Mouse (Mus musculus): ENCODE measurements at regions not wholly inside any gene's neighbourhood (a gene's known extent, or its start where the extent isn't known, plus 50 kb on each side); places are given as distances from the start of the nearest gene placed in this dataset.

GRCm38 (mm10) chr6:127375711-127376199 is 70.9 kb upstream of the Parp11 start:
- 0 out of 2 replicates have a peak, but pooled peaks cover 2% of the 10 kb centered on the region for H3K4me1 ChIP-seq (replicated peaks; ENCODE audit: control insufficient read depth, insufficient read depth)
- H3K36me3 ChIP-seq (ENCODE audit: control insufficient read depth, insufficient read depth, low read length) = no peaks in the 10 kb centered on the region
- no peak for TF ChIP-seq CTCF (IDR thresholded peaks at IDR 0.05; ENCODE audit: low read depth)
- TF ChIP-seq EP300 (optimal IDR thresholded peaks at IDR 0.05) = no peak
- WGBS = 44% methylated on average over 8 of the region's 8 CpGs
- peak; percentile 34 for DNase-seq (ENCODE audit: low spot score)
- H3K27me3 ChIP-seq (ENCODE audit: control insufficient read depth, insufficient read depth, low read length) = no peaks in the 10 kb centered on the region
- no peak overlapping the region for H3K4me3 ChIP-seq (ENCODE audit: low read depth, low read length)
- H3K9me3 ChIP-seq (ENCODE audit: control insufficient read depth, low read length) = no peaks in the 10 kb centered on the region
- no peak overlapping the region for H3K4me2 ChIP-seq (replicated peaks; ENCODE audit: low read depth)
- H3K9ac ChIP-seq (ENCODE audit: low read length) = no peak overlapping the region
- no peak overlapping the region for H3K27ac ChIP-seq (replicated peaks)
- ATAC-seq (ENCODE audit: low FRiP score, low TSS enrichment) = peak; percentile 79

DNA sequence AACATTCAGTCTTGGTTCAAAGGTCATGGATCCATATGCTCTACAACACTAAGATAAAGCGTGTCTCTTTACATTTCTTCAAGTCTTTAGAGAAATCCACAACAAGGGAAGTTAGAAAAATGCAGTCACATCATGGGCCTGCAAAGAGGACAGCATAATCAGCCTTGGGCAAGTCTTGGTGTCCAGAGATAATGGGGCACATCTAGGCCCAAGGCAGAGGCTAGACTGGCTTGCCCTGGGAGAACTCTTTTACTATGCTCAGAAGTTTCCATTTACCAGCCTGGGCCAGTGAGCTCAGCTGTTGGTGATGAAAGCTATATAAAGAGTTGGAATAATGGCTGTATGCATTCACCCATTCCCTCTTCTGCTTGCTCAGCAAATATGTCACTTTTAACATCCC is 67.9 kb upstream of the Parp11 start:
- Histone ChIP-seq H3K4me3 (ENCODE audit: low read depth, low read length) (no peak overlapping the region), H3K27me3 (ENCODE audit: control insufficient read depth, insufficient read depth, low read length) (no peaks in the 10 kb centered on the region), H3K9ac (ENCODE audit: low read length) (no peak overlapping the region), H3K36me3 (ENCODE audit: control insufficient read depth, insufficient read depth, low read length) (no peaks in the 10 kb centered on the region), H3K9me3 (ENCODE audit: control insufficient read depth, low read length) (no peaks in the 10 kb centered on the region), H3K4me2 (replicated peaks; ENCODE audit: low read depth) (no peak overlapping the region), H3K4me1 (replicated peaks; ENCODE audit: control insufficient read depth, insufficient read depth) (0 out of 2 replicates have a peak, but pooled peaks cover 2% of the 10 kb centered on the region), H3K27ac (replicated peaks) (no peak overlapping the region)
- TF ChIP-seq CTCF (IDR thresholded peaks at IDR 0.05; ENCODE audit: low read depth) (no peak), EP300 (optimal IDR thresholded peaks at IDR 0.05) (no peak)
- WGBS = 90% methylated on average over 1 of the region's 1 CpGs
- no peak for ATAC-seq (ENCODE audit: low FRiP score, low TSS enrichment)
- DNase-seq (ENCODE audit: low spot score) = no peak

GRCm38 (mm10) chr6:127379511-127379910 is 67.1 kb upstream of the Parp11 start:
- Histone ChIP-seq H3K27ac (replicated peaks) (no peak overlapping the region), H3K4me1 (replicated peaks; ENCODE audit: control insufficient read depth, insufficient read depth) (0 out of 2 replicates have a peak, but pooled peaks cover 2% of the 10 kb centered on the region), H3K4me3 (ENCODE audit: low read depth, low read length) (no peak overlapping the region), H3K9me3 (ENCODE audit: control insufficient read depth, low read length) (no peaks in the 10 kb centered on the region), H3K4me2 (replicated peaks; ENCODE audit: low read depth) (no peak overlapping the region), H3K36me3 (ENCODE audit: control insufficient read depth, insufficient read depth, low read length) (no peaks in the 10 kb centered on the region), H3K27me3 (ENCODE audit: control insufficient read depth, insufficient read depth, low read length) (no peaks in the 10 kb centered on the region), H3K9ac (ENCODE audit: low read length) (no peak overlapping the region)
- peak; percentile 63 for DNase-seq (ENCODE audit: low spot score)
- WGBS = 7% methylated on average over 4 of the region's 4 CpGs
- TF ChIP-seq CTCF (IDR thresholded peaks at IDR 0.05; ENCODE audit: low read depth) (peak; percentile 83), EP300 (optimal IDR thresholded peaks at IDR 0.05) (no peak)
- ATAC-seq (ENCODE audit: low FRiP score, low TSS enrichment) = peak; percentile 64; the same call in 1 of the 2 replicates

DNA sequence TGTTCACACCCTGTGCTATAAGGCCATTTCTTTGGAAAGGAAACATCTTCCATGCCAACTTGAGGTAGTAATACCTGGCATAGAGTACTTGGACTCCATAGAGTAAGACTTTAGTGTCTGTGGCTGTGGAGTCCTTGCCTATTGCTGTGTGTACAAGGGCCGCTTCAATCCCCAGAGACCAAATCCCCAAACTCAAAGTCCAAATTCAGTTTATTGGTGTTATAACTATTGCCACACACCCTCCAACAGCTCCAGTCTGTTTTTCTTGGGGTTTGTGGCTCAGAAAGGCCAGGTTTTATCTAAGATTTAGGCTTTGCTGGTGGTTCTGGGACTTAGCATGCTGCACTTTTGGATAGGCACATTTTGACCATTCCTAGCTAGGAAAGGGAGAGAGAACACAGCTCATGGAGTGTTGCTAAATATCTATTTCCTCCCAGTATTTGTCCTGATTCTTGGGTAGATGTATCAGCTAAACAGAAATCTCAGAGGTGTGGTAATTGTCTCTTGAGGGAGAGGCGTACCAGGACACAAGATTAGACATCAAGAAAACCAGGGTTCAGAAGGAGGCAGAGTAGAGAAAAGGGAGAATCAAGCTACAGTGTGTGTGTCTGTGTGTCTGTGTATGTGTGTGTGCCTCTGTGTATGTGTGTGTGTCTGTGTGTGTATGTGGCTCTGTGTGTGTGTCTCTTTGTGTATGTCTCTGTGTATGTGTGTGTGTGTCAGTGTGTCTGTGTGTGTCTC is 65.3 kb upstream of the Parp11 start:
- H3K9ac ChIP-seq (ENCODE audit: low read length) = no peak overlapping the region
- no peak for ATAC-seq (ENCODE audit: low FRiP score, low TSS enrichment)
- 82% methylated on average over 2 of the region's 2 CpGs for WGBS

DNA sequence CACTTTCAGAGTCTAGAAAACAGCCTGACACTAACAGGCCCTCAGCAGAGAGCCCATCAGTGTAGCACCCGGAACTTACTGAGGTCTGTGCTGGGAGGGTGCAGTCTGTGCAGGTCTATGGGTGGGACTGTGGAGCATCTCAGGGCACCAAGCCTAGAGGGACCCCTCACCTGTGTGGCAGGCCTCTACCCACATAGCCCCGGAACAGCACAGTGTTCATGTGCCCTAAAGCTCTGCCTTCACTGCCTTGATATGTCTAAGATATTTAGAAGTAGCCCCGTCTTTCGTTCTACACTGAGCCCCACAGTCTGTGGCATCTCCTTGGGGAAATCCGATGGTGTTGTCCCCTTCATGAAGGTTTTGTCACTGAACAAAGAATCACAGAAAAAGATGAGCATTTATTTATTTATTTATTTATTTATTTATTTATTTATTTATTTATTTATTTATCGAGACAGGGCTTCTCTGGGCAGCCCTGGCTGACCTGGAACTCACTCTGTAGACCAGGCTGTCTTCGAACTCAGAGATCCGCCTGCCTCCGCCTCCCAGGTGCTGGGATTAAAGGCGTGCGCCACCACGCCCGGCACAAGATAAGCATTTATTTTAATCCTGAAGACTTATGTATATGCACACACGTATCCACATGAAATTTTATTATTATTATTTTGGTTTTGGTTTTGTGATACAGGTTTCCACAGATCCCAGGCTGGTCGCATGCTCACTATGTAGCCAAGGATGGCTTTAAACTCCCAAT is 55.2 kb upstream of the Parp11 start:
- no peak for ATAC-seq (ENCODE audit: low FRiP score, low TSS enrichment)
- Histone ChIP-seq H3K4me1 (replicated peaks; ENCODE audit: control insufficient read depth, insufficient read depth) (no peaks in the 10 kb centered on the region), H3K9me3 (ENCODE audit: control insufficient read depth, low read length) (no peaks in the 10 kb centered on the region), H3K4me2 (replicated peaks; ENCODE audit: low read depth) (no peak overlapping the region), H3K9ac (ENCODE audit: low read length) (no peak overlapping the region), H3K36me3 (ENCODE audit: control insufficient read depth, insufficient read depth, low read length) (no peaks in the 10 kb centered on the region), H3K4me3 (ENCODE audit: low read depth, low read length) (no peak overlapping the region), H3K27ac (replicated peaks) (no peak overlapping the region), H3K27me3 (ENCODE audit: control insufficient read depth, insufficient read depth, low read length) (no peaks in the 10 kb centered on the region)
- no peak for DNase-seq (ENCODE audit: low spot score)
- 86% methylated on average over 15 of the region's 15 CpGs for WGBS
- TF ChIP-seq EP300 (optimal IDR thresholded peaks at IDR 0.05) = no peak
- no peak for TF ChIP-seq CTCF (IDR thresholded peaks at IDR 0.05; ENCODE audit: low read depth)

More for the DNA sequence above, 65.3 kb upstream of the Parp11 start:
- DNase-seq (ENCODE audit: low spot score) = no peak
- TF ChIP-seq EP300 (optimal IDR thresholded peaks at IDR 0.05) = no peak
- TF ChIP-seq CTCF (IDR thresholded peaks at IDR 0.05; ENCODE audit: low read depth) = no peak
- no peak overlapping the region for H3K27ac ChIP-seq (replicated peaks)
- no peaks in the 10 kb centered on the region for H3K36me3 ChIP-seq (ENCODE audit: control insufficient read depth, insufficient read depth, low read length)
- H3K4me1 ChIP-seq (replicated peaks; ENCODE audit: control insufficient read depth, insufficient read depth) = no peaks in the 10 kb centered on the region
- H3K4me2 ChIP-seq (replicated peaks; ENCODE audit: low read depth) = no peak overlapping the region
- H3K9me3 ChIP-seq (ENCODE audit: control insufficient read depth, low read length) = no peaks in the 10 kb centered on the region
- H3K4me3 ChIP-seq (ENCODE audit: low read depth, low read length) = no peak overlapping the region
- no peaks in the 10 kb centered on the region for H3K27me3 ChIP-seq (ENCODE audit: control insufficient read depth, insufficient read depth, low read length)

All from stomach, postnatal 0 days (tissue).